Mouse (Mus musculus) G1E (cell line): ENCODE results near the gene Zic4.

Source experiments
- CTCF ChIP-seq: IDR thresholded peaks from 2 replicates; pipeline ENCODE4 v1.5.1; 2012; ENCODE audit warnings: low read depth, low read length, inconsistent platforms, mixed read lengths
- GATA1 ChIP-seq: IDR thresholded peaks from 2 replicates; pipeline ENCODE4 v1.6.1; 2012; ENCODE audit warnings: borderline replicate concordance, low read length, inconsistent platforms, mixed read lengths

GRCm38 (mm10) chr9:91387740-91388080 lies 25.5 kb downstream of the Zic4 start:
- TF ChIP-seq CTCF (no peak), GATA1 (no peak)
